Mouse (Mus musculus) adipocyte (in vitro differentiated cells): ENCODE measurements at regions not wholly inside any gene's neighbourhood (a gene's known extent, or its start where the extent isn't known, plus 50 kb on each side); places are given as distances from the start of the nearest gene placed in this dataset.

Source experiments
- DNase-seq: peaks from one replicate; pipeline ENCODE4 v3.0.0-alpha.2; 2016; ENCODE audit warnings: low spot score

GRCm38 (mm10) chr2:96063571-96063970, 254.4 kb upstream of the Lrrc4c start:
- peak; percentile 4 for DNase-seq

GRCm38 (mm10) chr2:96108451-96108850, 209.5 kb upstream of the Lrrc4c start:
- DNase-seq, result peak; percentile 18

- DNase-seq, result no peak
Measured at GRCm38 (mm10) chr2:96120081-96120480, 197.9 kb upstream of the Lrrc4c start.

GRCm38 (mm10) chr2:96138570-96138969, 179.4 kb upstream of the Lrrc4c start:
- DNase-seq, result no peak

- no peak for DNase-seq
Measured at GRCm38 (mm10) chr2:96155295-96155694, 162.7 kb upstream of the Lrrc4c start.

GRCm38 (mm10) chr2:96166624-96167023, 151.3 kb upstream of the Lrrc4c start:
- no peak for DNase-seq
